Mouse (Mus musculus) natural killer cell, adult 2 months (primary cell): Measurements from ENCODE around the gene Pbld1.

ENCODE experiments used
- DNase-seq, 2 experiments: peaks; one replicate each; pipeline ENCODE4 v3.0.0; 2022; ENCODE audit warnings: low spot score in 2 of 2

The Pbld1 gene

DNA sequence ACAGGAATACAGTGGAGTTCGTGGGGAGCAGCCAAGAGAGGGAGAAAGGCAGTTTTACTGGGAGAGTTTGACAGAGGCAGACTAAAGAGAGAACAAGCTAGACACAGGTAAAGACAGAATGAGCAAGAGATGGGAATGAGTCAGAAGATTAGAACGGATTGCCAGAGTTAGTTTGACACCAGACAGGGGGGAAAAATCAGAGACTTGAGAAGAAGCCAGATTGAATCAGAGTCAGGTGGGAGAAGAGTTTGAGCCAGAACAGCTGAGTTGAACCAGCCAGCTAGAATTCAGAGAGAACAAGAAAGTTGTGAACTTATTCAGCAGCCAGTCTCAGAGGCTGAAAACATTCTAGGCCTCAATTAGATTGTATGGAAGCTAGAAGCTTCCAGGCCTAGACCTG, at the start of gene Pbld1:
TSS of gene Pbld1 (plus strand) at position 301 of the 400 bp plus-strand sequence.
- DNase-seq, result no peak

DNA sequence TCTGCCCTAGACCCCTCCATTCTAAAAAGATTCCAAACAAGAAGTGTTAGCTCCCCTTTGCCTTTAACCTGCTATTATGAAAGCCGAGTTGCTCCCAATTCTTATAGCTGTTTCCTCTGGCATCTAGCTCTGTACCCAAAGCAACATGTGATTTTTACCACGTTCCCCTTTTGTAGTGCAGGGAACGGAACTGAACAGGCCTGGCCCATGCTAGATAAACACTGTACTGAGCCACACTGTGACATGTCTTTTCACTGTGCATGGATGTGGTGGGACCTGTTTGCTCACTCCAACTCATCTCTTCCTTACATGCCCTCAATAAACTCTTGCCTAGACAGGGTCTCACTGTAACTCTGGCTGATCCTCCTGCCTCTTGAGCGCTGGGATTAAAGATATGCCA, 49.7 kb upstream of the Pbld1 start:
- no peak for DNase-seq

GRCm38 (mm10) chr10:63011556-63011955, 48.4 kb upstream of the Pbld1 start:
- no peak for DNase-seq

- no peak for DNase-seq
Measured at GRCm38 (mm10) chr10:63013476-63013875, 46.5 kb upstream of the Pbld1 start.

DNA sequence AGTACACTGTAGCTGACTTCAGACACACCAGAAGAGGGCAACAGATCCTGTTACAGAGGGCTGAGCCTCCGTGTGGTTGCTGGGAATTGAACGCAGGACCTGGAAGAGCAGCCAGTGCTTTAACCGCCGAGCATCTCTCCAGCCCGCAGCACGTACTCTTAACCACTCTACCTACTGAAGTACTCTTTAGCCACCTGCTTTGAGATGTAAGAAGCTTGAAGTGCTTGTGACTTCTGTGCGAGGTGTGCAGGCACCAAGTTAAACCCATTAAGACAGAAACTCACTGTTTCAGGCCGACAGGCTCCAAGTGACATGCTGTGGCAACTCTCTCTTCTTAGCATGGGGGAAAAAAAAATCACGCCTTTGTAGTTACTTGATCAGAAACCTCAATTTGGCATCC, 45.8 kb upstream of the Pbld1 start:
- DNase-seq, result no peak

DNA sequence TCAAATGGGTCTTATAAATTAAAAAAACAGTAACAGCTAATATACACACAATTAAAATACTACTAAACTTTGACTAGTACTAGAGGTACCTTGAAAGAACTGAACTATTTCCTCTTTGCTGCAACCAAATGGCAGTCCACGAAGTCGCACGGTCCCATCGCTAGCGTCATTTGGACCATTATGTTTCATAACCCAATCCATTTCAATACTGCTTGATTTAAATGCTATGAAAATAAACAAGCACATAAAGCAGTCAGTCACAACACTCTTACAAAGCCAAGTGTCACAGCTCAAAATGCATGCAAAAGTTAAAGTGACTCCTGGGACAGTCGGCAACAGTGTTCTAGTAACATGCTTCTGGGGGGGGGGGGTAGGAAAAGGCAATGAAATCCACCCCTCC, 40.7 kb upstream of the Pbld1 start:
- no peak for DNase-seq

GRCm38 (mm10) chr10:63021702-63022101, 38.3 kb upstream of the Pbld1 start:
- DNase-seq, result no peak

GRCm38 (mm10) chr10:63022541-63023120, 37.3 kb upstream of the Pbld1 start:
- DNase-seq, result peak in 1 of 2 experiments; percentile 7

DNA sequence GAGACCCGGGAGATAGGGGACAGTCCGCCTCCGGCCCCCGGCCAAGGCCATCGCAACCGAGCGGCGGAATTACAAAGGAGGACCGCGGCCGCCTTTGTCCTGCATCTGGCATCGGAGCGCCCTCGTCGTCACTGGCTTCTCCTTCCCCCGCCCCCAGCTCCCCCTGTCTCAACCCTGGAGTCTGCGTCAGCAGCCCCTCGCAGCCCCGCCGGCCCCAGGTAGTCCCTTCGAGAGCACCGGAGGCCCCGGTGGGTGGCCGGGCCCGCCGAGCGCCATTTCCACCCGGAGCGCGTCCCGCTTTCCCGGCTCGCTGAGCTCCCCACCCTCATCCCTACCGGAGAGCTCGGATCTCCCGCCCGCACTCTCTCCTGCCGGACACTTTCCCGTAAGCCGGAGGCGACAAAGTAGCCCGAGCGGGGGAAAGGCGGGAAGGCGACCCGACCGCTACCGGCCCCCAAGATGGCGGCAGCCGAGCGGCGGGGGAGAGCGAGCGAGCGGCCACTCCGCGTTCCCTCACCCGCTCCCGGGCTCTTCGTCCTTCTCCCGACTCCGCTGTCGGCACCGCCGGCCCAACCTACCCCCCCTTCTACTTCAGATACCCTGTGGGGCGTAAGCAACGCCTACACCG, 36.7 kb upstream of the Pbld1 start:
- peak; percentile 60 to 61 for DNase-seq

DNA sequence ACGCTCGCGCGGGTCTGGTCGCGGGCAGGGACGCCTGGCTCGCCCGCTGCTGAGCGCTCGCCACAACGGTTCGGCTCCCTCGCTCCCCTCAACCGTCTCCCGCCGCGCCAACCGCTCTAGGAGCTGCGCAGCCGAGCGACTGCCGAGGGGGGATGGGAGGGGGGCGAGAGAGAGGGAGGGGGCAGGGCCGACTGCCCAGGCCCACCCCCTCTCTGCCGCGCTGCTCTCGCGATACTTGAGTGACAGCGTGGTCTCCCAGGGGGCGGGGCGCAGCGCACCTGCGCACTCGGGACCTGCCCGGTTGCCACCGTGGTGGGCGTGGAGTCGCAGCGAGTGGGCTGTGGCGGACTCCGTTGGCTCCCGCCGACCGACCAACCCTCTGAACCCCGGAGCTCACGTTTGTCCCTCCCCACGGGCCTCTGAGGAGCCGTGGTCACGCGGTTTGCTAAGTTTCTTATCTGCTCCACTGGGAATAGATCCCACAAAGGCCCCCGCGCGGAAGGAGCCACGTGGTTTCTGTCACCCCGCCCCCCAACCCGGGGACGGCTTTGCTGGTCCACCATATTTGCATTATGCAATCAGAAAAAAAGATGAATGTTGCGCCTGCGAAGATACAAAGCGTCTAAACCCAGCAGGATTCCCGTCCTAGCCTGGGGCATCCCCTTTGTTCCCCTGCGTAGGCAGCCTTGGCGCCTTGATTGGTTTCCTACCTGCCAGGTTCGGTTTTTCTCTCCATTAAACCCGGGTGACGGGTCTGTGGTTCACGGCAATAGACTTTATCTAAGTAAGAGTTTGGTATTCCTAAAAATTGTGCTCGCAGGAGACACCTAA, 36.0 kb upstream of the Pbld1 start, which contains the start of the genes Hnrnph3 and Pbld2:
TSS of gene Hnrnph3 (minus strand) at position 469 of the 831 bp plus-strand sequence.
TSS of gene Pbld2 (plus strand) at position 567 of the 831 bp plus-strand sequence.
- DNase-seq, result peak; percentile 98 to 99

- no peak for DNase-seq
Measured at GRCm38 (mm10) chr10:63024580-63024910, 35.4 kb upstream of the Pbld1 start.

- peak in 1 of 2 experiments; percentile 8 for DNase-seq
Measured at GRCm38 (mm10) chr10:63025016-63025415, 34.9 kb upstream of the Pbld1 start.

- DNase-seq, result no peak
Measured at GRCm38 (mm10) chr10:63025491-63026011, 34.4 kb upstream of the Pbld1 start.

DNA sequence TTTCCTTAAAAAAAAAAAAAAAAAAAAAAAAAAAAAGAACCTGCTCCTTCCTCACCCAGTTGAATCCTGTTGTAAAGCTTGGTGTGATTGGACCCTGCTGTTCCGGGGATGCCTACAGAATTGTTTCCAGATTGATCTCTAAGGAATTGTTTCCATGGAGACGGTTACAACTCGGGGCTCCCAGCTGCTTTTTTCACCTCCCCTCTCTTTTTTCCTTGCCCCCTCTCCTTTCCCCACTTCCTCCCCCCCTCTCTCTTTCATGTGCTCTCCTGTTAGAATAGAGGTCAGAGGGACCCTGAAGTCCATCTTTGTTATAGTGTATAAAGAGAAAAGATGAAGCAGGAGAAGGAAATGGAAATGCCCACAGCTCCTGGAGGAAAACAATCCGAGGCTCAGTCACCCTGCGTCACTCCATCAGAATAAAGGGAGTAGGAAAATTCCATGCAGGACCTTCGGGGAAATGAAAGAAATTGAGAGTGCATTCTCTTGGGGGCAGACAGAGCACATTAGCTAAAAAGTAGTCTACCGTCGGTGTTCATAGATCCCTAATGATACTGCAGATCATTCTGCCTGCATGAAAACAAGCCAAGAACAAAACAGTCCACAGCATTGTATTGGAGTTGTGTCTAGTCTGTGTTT, 33.7 kb upstream of the Pbld1 start:
- DNase-seq, result no peak

DNA sequence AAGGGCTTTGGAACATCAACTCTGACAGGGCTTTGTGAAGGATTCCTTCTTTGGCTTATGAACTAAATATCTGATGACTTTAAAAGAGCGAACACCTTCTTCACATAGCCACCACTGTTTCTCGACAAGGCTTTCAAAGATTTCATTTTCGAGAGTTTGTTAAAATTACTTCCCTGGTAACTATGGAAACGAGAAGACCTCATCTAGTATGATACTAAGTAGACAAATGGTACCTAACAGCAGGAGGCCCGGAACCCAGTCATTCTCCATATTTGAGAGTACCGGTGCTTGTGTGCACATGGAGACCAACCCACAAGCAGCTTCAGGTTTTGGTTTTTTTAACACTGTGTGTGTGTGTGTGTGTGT, 33.2 kb upstream of the Pbld1 start:
- no peak for DNase-seq

DNA sequence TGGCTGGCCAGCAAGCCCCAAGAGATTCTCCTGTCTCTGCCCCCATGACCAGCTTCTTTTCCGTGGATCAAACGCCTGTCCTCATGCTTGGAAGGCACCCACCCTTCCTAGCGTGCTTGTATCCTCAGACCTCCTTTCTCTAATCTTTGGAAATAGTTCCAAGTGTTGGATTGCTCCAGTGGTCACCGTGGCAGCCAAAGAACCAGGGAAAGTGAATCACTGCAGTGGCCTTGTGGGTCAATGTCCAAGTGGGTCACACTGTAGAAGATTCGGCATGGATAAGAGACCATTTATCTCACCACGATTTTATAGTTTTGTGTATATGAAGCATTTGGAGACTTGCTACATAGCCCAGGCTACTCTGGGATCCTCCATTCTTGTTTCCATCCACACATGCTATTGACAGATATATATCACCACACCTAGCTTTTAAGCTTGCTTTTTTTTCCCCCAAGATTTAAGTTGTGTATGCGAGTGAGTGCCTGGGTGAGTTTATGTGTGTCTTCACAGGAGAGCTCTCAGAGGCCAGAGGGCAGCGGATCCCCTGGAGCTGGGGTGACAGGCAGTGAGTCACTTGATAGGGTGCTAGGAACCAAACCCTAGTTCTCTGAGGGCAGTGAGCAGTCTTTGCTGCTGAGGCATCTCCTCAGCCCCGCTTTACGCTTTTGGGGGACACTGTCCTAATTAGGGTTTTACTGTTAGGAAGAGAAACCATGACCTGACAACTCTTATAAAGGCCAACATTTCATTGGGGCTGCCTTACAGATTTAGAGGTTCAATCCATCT, 32.4 kb upstream of the Pbld1 start:
- DNase-seq, result no peak

DNA sequence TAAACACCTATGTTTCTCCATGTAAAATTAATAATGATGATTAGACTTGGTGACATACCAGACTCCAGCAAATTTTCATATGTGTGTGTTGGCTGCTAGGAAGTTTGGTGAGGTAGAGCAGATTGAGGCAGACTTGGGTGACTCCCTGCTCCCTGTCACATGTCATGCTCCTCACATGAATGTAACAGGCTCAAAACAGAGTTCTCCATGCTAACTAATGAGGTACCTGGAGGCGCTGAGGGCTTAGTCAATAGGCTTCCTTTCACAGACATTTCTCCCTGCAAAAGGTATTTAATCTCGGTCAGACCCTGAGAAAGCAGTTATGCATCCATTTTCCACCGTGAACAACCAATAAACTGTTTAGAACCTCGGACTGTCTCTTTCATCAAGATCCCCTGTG, 31.6 kb upstream of the Pbld1 start:
- DNase-seq, result no peak

- DNase-seq, result no peak
Measured at GRCm38 (mm10) chr10:63032267-63032666, 27.7 kb upstream of the Pbld1 start.

DNA sequence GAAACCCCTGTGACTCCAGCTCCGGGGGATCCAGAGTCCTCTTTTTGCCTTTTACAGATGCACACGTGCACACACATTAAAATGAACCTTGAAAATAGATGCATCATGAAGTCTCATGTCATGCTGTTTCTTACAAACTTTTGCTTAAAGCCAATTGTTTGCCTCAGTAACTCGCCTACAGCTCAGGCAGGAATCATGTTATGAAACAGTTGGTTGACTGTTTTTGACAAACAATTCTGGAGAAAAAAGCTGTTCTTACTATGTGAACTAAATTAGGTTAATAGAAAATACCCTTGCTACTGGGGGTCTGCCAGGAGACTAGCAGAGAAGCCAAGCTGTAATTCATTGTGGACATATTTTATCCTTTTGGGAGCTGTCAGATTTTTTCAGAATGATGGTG, 27.0 kb upstream of the Pbld1 start:
- no peak for DNase-seq

DNA sequence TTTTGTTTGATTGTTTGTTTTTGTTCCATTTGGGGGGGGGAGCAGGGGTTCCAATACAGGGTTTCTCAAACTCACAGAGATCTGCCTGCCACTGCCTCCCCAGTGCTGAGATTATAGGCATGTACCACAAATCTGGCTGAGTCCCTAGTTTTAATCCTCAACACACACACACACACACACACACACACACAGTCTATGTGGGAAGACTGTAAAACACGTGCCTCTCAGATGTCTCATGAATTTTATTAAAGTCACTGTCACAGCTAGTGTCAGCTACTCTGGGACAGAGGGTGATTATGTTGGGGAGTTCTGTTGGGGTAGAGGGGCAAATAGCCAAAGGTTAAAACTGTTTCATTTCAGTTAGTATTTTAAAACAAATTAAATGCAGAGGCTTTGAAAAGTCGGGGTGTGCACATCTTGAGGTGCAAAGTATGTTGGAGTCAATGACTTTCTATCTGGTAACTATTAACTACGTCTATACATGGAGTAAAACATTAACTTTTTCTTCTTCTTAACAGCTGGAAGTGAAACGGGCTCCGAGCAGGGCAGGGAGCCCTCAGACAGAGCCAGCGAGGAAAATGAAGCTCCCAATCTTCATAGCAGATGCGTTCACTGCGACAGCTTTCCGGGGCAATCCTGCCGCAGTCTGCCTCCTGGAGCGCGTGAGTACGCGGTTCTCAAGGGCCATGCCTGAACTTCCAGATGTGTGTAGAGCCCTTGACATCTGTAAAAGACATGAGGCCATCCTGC, 21.2 kb upstream of the Pbld1 start:
- no peak for DNase-seq
